Mouse (Mus musculus) ovary, postnatal 10 days (tissue): ENCODE measurements around the gene Ppp3ca.

Source experiments
- DNase-seq: peaks from one replicate; pipeline ENCODE4 v3.0.0; 2022; ENCODE audit warnings: low spot score

The Ppp3ca gene

GRCm38 (mm10) chr3:136911276-136911675 lies 241.4 kb downstream of the Ppp3ca start:
- no peak for DNase-seq

- DNase-seq, result no peak
Observed at GRCm38 (mm10) chr3:136917080-136917479, 247.2 kb downstream of the Ppp3ca start.

- no peak for DNase-seq
Observed at GRCm38 (mm10) chr3:136933071-136933470, 263.1 kb downstream of the Ppp3ca start.

- no peak for DNase-seq
Observed at GRCm38 (mm10) chr3:136940733-136941601, 271.0 kb downstream of the Ppp3ca start.

- DNase-seq, result no peak
Observed at GRCm38 (mm10) chr3:136941602-136941926, 271.6 kb downstream of the Ppp3ca start.

GRCm38 (mm10) chr3:136945550-136945949 lies 275.6 kb downstream of the Ppp3ca start:
- no peak for DNase-seq

- no peak for DNase-seq
Observed at GRCm38 (mm10) chr3:136946662-136947061, 276.7 kb downstream of the Ppp3ca start.

- no peak for DNase-seq
Observed at GRCm38 (mm10) chr3:136948142-136948541, 278.2 kb downstream of the Ppp3ca start.

GRCm38 (mm10) chr3:136951792-136952191 lies 281.9 kb downstream of the Ppp3ca start:
- DNase-seq, result no peak

GRCm38 (mm10) chr3:136952822-136953221 lies 282.9 kb downstream of the Ppp3ca start:
- no peak for DNase-seq

- no peak for DNase-seq
Observed at GRCm38 (mm10) chr3:136955043-136955442, 285.1 kb downstream of the Ppp3ca start.

GRCm38 (mm10) chr3:136960314-136960713 lies 290.4 kb downstream of the Ppp3ca start:
- DNase-seq, result no peak

- no peak for DNase-seq
Observed at GRCm38 (mm10) chr3:136966786-136967185, 296.9 kb downstream of the Ppp3ca start.

GRCm38 (mm10) chr3:136967510-136967909 lies 297.6 kb downstream of the Ppp3ca start:
- DNase-seq, result no peak

- DNase-seq, result no peak
Observed at GRCm38 (mm10) chr3:136969796-136970195, 299.9 kb downstream of the Ppp3ca start.

GRCm38 (mm10) chr3:136977859-136978258 lies 307.9 kb downstream of the Ppp3ca start:
- no peak for DNase-seq

GRCm38 (mm10) chr3:136980915-136981588 lies 311.1 kb downstream of the Ppp3ca start:
- DNase-seq, result no peak

GRCm38 (mm10) chr3:136981589-136981924 lies 311.6 kb downstream of the Ppp3ca start:
- no peak for DNase-seq

GRCm38 (mm10) chr3:136982021-136982420 lies 312.1 kb downstream of the Ppp3ca start:
- DNase-seq, result no peak

- no peak for DNase-seq
Observed at GRCm38 (mm10) chr3:136986096-136986881, 316.4 kb downstream of the Ppp3ca start.
